Mouse (Mus musculus): ENCODE measurements around the gene Vmn1r124.
"Not testable (repeated sequence)": the region's sequence is repeated elsewhere in the genome, so short reads cannot be mapped to it uniquely, and the experiment has no call there.

DNA sequence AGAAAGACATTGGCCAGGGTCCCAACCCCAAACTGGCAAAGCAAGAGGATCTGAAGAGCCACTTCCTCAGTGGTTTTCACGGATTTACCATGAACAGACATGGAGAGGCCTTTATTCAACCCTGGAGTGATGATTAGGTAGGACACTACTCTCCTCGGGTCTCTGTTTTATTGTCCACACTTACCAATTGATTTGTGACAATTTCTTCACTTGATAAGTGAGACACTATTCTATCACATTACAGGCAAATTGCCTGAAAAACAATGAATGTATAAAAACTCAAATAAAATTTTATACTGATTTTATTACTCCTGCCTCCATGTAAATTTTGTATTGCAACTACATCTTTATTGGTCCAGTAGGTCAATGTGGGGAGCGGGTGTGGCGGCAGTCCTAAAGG lies at the start of gene Vmn1r124:
- TF ChIP-seq HCFC1 (IDR thresholded peaks at IDR 0.05; ENCODE audit: borderline replicate concordance, insufficient read depth, low read length); MAFK (IDR thresholded peaks at IDR 0.05; ENCODE audit: insufficient read depth, low read depth, low read length); ZNF384 (IDR thresholded peaks at IDR 0.05; ENCODE audit: low read depth, low read length); CHD2 (IDR thresholded peaks at IDR 0.05; ENCODE audit: low read depth, low read length); ZC3H11A (IDR thresholded peaks at IDR 0.05; ENCODE audit: borderline replicate concordance, low read depth, low read length): not testable (repeated sequence)
